Mouse (Mus musculus): ENCODE measurements around the gene Nol10. TPM values are rescaled to one million over a fixed set of nuclear protein-coding genes. Genes with fewer than 3 reads are reported as not detected.

Nol10 gene
- total RNA-seq, 2 experiments from 2014 or later: 8.8 to 9.2 TPM

DNA sequence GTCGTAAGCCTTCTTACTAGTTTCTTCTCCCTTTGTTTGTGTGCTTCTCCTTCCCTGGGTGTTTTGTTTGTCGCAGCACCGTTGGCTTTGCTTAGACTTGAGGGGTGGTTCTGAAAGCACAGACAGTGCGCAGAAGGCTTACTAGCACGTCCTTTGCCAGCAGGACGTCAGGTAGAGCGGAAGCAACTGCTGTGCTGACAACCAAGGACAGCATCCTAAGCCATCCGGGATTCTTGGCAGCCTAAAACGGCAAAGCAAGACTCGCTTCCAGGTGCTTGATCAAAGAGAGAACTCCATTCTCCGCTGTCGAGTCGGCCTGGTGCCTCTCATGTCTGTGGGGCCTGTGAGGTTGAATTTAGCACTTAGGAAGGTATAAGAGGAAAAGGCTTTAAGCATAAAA is 44.9 kb downstream of the Nol10 start:
- no peak overlapping the region for H3K27ac ChIP-seq
- TF ChIP-seq CTCF (IDR thresholded peaks at IDR 0.05): no peak
- intact Hi-C loops (cut with DNase I): no loop called here
- no peak overlapping the region for H3K4me3 ChIP-seq
- DNase-seq: no peak

DNA sequence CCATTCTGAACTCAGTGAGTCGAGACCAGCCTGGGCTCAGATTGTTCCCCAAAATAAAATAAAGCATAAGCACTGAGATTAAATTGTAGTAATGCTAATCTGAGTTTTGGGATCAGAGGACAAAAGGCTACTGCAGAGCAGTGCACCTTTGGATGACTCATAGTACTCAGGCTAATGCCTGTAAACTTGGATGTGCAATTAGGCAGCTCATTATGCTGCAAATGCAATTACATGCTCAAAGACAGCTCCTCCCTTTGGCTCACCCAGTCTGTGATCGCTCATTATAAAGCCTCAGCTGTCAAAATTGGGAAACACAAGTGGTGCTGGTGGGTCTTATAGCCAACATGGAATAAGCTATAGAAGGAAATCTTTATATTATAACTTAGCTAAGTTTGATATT is 48.9 kb downstream of the Nol10 start:
- no peak for TF ChIP-seq CTCF (IDR thresholded peaks at IDR 0.05)
- DNase-seq: no peak
- intact Hi-C loops (cut with DNase I): no loop called here
- Histone ChIP-seq H3K4me3 (no peak overlapping the region), H3K27ac (no peak overlapping the region)

DNA sequence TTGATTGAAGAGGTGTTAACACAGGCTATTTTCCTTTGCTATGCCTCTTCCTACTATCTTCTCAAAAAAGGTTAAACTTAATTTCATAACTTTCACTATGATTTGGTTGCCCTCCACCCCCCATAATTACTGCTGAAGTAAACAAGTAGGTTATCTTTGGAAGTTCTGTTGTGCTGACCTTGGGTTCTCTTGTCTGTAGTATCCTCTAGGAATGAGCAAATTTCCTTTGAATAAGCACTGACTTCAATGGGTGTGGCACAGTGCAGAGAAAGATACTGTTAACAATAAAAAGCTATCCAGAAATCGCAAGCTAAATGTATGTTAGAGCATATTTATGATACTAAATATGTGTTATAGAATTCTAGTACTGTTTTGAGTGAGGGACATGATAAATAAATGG is 53.2 kb downstream of the Nol10 start:
- Histone ChIP-seq H3K4me3 (no peak overlapping the region), H3K27ac (no peak overlapping the region)
- intact Hi-C loops (cut with DNase I): no loop called here
- DNase-seq: no peak
- TF ChIP-seq CTCF (IDR thresholded peaks at IDR 0.05): no peak

DNA sequence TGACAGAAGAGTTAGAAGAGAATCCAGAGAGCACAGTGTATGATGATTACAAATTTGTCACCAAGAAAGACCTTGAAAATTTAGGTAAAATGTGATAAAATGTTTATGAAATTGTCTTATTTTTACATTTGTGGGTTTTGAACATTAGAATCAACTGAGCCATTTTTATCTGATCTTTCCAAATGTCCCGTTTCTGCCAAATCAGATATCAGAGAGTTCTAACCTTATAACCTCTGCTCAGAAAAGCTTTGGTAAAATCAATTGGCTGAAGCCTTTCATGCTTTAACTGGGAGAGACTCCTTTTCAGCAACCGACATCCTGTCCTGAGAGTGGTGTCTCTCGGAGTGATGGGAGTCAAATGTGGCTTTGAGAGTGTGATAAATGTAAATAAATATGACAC is 53.9 kb downstream of the Nol10 start:
- DNase-seq: no peak
- TF ChIP-seq CTCF (IDR thresholded peaks at IDR 0.05): no peak
- intact Hi-C loops (cut with DNase I): no loop called here

DNA sequence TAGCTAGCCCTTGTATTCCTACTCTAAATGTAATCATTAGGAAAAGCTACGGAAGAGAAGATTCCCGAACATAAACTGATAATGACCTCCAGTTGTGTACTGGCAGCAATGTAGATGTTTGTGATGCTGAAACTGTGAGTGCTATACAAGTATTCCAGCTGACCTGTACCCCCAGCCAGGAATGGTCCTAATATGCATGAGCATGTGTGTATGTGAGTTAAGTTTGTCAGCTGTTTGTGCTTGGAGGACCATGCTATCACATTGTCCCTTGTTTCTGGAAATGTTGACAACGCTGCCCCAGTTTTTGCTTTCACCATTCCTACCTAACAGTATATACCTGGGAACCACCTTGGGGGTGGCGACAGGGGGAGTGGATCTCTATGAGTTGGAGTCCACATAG is 55.7 kb downstream of the Nol10 start:
- intact Hi-C loops (cut with DNase I): no loop called here
- no peak for TF ChIP-seq CTCF (IDR thresholded peaks at IDR 0.05)
- no peak overlapping the region for H3K27ac ChIP-seq
- DNase-seq: no peak
- H3K4me3 ChIP-seq: no peak overlapping the region

More for the DNA sequence above, 53.9 kb downstream of the Nol10 start:
- no peak overlapping the region for H3K4me3 ChIP-seq
- no peak overlapping the region for H3K27ac ChIP-seq

DNA sequence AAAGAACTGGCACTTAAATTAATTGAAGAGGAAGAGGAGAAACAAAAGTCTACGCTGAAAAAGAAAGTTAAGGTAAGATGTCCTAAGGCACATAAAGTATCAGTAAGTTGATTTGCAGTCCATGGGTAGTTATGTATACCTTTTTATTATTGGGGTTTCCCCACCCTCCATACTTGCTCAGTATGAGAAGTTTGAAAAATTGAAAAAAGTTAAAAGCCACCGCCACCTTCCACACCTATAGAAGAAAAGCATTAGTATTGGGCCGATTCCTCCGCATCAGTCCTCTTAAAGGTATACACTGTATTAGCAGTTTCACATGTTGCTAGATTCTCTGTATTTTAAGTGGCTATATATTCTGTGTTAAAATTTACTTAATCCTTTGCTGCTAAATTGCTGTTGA is 58.6 kb downstream of the Nol10 start:
- no peak for DNase-seq
- Histone ChIP-seq H3K27ac (no peak overlapping the region), H3K4me3 (no peak overlapping the region)
- intact Hi-C loops (cut with DNase I): no loop called here
- no peak for TF ChIP-seq CTCF (IDR thresholded peaks at IDR 0.05)

DNA sequence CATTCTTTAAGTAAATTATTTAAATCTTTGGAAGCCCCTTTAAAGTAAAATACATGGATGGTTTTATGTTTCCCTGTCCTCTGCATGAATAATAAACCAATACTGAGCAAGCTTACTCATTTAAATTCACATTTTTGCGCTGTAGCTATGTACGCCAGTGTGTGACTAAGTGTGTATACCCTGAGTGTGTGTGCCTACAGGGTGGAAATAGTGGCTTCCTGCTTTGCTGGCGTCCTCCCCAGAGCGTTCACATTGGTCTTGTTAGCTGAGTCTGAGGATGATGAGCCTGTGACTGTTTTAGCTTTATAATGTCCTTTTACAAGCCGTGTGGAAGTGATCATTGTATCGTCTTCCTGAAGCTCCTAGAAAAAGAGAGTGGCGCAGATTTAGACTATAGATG is 60.1 kb downstream of the Nol10 start:
- H3K27ac ChIP-seq: no peak overlapping the region
- no peak for TF ChIP-seq CTCF (IDR thresholded peaks at IDR 0.05)
- no peak overlapping the region for H3K4me3 ChIP-seq
- DNase-seq: no peak
- intact Hi-C loops (cut with DNase I): no loop called here

DNA sequence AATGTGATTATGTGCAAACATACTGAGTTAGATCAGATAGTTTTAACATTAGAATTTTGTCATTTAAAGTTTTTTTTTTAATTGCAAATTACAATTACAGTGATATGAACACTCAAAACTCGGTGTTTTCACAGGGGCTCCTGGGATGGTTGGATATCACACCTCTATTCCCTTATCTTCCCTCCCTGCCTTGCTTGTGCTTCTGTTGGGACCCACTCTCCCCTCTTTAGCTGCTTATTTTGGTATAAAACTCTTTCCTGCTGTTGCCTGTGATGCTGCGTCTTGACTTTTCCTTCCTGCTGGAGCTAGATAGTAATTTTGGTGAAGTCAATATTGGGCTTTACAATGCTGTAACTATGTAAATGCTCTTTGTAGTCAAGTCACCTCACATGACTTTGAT is 63.0 kb downstream of the Nol10 start:
- no peak overlapping the region for H3K4me3 ChIP-seq
- no peak for DNase-seq
- intact Hi-C loops (cut with DNase I): no loop called here
- H3K27ac ChIP-seq: no peak overlapping the region
- no peak for TF ChIP-seq CTCF (IDR thresholded peaks at IDR 0.05)

DNA sequence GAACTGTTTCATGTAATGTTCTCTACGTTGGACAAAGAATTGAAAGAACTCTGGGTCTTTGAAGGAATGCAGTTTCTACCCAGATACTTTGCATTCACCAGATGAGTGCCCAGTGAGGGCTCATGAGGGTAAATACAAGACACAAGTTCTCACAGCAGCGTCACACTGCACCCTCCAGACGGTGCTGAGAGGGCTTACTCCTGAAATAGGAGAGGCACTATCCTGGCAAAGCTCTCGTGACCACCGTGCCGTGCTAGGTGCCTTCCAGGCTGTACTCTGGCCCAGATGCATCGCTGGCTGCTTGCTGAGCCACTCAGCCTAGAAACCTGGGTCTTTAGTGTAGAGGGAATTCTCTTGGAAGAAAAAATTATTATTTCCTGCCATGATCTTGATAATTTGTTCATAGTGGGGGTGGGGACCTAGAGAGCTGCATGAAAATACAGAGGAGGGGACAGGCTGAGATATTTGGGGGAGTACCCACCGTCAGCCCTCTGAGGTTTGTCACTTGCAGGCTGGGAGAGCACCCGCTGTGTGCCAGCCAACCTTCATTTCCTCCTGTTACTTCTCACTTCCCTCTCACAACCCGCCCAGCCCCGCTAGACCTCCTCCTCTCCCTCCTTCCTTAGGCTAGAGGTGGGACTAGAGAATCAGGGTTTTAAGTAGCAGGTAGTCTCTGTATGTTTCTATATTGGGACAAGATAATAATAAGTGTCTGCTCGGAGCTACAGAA is 63.7 kb downstream of the Nol10 start:
- Histone ChIP-seq H3K4me3 (no peak overlapping the region), H3K27ac (no peak overlapping the region)
- no peak for TF ChIP-seq CTCF (IDR thresholded peaks at IDR 0.05)
- DNase-seq: no peak
- intact Hi-C loops (cut with DNase I): no loop called here

DNA sequence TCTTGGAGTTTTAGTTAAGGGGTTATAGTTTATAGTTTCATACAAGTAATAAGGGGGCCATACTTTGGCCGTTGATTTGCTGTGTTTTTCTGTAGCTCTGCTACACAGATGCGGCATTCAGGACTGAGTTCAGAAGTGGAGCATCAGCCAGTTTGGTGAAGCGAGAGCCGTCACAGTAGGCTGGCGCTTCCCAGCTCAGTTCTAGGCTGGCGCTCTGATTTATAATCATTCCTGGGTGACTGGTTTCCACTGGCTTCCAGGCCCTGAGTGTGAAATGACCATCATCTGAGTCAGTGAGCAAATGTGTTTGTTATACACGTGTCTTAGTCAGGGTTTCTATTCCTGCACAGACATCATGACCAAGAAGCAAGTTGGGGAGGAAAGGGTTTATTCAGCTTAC is 66.5 kb downstream of the Nol10 start:
- no peak for DNase-seq
- intact Hi-C loops (cut with DNase I): no loop called here
- Histone ChIP-seq H3K27ac (no peak overlapping the region), H3K4me3 (no peak overlapping the region)
- TF ChIP-seq CTCF (IDR thresholded peaks at IDR 0.05): no peak

DNA sequence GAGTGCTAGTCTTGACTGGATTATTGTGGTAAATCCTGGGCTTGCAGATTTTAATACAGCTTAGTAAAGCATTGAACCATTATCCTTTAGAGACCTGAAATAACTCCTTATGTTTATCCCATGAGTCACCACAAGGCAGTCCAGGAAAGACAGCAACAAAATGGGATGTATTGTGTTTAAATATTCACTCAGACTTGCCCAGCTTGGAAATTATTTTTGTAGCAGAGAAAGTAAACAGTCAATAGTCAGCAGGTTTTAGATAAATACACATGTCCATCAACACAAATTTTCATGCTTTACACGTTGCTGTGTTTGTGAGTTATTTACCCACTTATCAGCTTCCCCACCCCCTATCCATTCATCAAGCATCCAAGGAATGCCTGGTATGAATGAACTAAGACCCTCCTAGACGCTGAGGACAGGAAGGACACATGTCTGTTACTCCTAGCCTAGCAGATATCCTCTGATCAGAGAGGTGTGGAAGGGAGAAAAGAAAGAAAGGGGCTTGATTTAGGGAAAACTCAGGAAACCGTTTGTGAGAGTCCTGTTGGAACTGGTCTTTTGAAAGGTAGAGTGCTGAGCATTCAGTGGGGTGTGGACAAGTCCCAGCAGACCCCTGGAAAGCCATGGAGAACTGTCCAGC is 72.0 kb downstream of the Nol10 start:
- DNase-seq: no peak
- TF ChIP-seq CTCF (IDR thresholded peaks at IDR 0.05): no peak
- Histone ChIP-seq H3K4me3 (no peak overlapping the region), H3K27ac (no peak overlapping the region)
- intact Hi-C loops (cut with DNase I): no loop called here

DNA sequence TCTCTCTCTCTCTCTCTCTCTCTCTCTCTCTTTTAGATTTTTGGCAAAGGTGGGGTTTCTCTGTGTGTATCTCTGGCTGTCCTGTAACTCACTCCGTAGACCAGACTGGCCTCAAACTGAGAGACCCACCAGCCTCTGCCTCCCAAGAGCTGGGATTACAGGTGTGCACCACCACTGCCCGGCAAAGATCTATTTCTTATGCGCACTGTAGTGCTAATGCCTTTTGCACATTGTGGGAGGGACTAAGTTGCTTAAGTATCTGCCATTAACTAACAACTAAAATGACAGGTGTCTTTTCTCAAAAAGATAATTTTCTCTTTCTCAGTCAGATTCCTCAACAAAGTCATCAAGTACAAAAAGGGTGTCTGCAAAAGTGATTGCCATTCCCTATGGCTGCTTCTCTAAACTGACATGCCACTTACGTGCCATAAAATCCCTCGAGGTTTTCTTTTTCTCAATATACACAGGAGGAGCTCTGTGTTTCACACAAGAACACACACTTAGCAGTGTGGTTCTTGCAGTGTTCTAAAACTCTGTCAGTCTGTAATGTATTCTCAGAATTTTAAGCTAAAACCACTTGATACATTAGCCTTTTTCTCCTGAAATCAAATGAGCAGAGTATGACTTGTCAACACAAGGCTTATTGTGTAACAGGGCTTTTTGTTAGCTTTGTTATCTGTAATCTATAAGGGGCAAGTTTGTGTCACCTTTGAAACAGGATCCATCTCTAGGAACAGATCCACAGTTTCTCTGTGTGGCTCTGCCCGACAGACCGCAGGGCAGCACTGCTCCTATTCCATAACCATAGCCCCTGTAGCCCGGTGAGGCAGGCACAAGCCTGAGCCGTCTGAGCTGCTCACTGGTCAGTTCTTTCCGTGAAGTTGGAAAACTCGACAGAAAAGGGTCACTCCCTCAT is 77.3 kb downstream of the Nol10 start:
- no peak for TF ChIP-seq CTCF (IDR thresholded peaks at IDR 0.05)
- DNase-seq: no peak

DNA sequence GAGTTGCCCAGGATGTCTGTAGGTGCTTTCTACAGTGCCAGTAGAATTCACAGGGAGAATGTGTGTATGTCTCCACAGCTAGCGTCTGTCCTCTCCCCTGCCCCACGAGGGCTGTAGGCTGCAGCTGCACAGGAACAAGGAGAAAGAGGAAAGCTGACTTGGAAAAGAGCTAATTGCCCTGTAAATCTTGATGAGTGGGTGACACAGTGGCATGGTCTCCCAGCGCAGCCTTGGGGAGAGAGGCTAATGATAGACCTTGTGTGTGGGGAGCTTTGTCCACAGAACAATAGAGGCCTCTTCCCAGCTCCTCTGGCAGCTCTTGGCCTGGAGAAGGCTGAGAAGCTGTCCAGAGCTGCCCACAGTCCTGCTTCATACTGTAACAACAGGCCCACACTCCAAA is 78.5 kb downstream of the Nol10 start:
- TF ChIP-seq CTCF (IDR thresholded peaks at IDR 0.05): no peak
- no peak overlapping the region for H3K4me3 ChIP-seq
- DNase-seq: no peak
- no peak overlapping the region for H3K27ac ChIP-seq
- intact Hi-C loops (cut with DNase I): no loop called here

More for the DNA sequence above, 77.3 kb downstream of the Nol10 start:
- intact Hi-C loops (cut with DNase I): no loop called here
- Histone ChIP-seq H3K27ac (no peak overlapping the region), H3K4me3 (no peak overlapping the region)
